Comparison of ENCODE assay signal across 8 mouse cellular contexts in genomic region chr10:122931193-122931832, GRCm38 (mm10).
DNase-seq lines count a peak whose midpoint lies in the region; ATAC-seq lines count a peak whose summit lies in the region.
"Had no signal": no experiment of that assay in that cellular context is flagged by ENCODE, and none has a peak within 500 bp of the region (broad histone marks: within the 10 kb centered on the region; RNA-seq: fewer than 3 reads in every experiment).

No protein-coding gene starts in this region.

- intact Hi-C loops in gastrocnemius, postnatal 14 days (cut with DNase I; ENCODE audit: low total_unique reads): no loop called here
- intact Hi-C loops in left cerebral cortex, postnatal 4 days (cut with DNase I): no loop called here

- H3K36me3 ChIP-seq in neural tube, embryonic 12.5 days: no peaks in the 10 kb centered on the region
- H3K36me3 ChIP-seq: liver, embryonic 15.5 days had no signal

- 0 out of 2 replicates have a peak, but pooled peaks cover 4% of the 10 kb centered on the region for H3K27me3 ChIP-seq in neural tube, embryonic 12.5 days (replicated peaks)
- H3K27me3 ChIP-seq: liver, embryonic 15.5 days had no signal

- no peak overlapping the region for H3K9ac ChIP-seq in neural tube, embryonic 12.5 days
- H3K9ac ChIP-seq: liver, embryonic 15.5 days had no signal

- peaks cover 38% of the 10 kb centered on the region for H3K4me1 ChIP-seq in neural tube, embryonic 12.5 days

- peak overlapping the region; percentile 47 for H3K27ac ChIP-seq in neural tube, embryonic 12.5 days
- H3K27ac ChIP-seq: liver, embryonic 15.5 days had no signal

- 11% methylated on average over 13 of the region's 13 CpGs for WGBS in neural tube, embryonic 12.5 days

- H3K9me3 ChIP-seq in neural tube, embryonic 12.5 days: no peaks in the 10 kb centered on the region
- H3K9me3 ChIP-seq: liver, embryonic 15.5 days had no signal

- ATAC-seq in neural tube, embryonic 12.5 days (ENCODE audit: low FRiP score, low read depth): peak; percentile 69

- peak overlapping the region; percentile 17 for H3K4me2 ChIP-seq in neural tube, embryonic 12.5 days (replicated peaks)
- H3K4me2 ChIP-seq: liver, embryonic 15.5 days had no signal

- H3K4me3 ChIP-seq in neural tube, embryonic 12.5 days: no peak overlapping the region
- H3K4me3 ChIP-seq: liver, embryonic 15.5 days had no signal

- DNase-seq in cerebellum, adult 11 months: peak; percentile 42
- peak; percentile 68 for DNase-seq in embryo, embryonic 10.5 days (ENCODE audit: low spot score)
- peak; percentile 79 for DNase-seq in gastrocnemius, postnatal 14 days
- DNase-seq in kidney, adult 18-20 months: peak; percentile 48
- DNase-seq in left cerebral cortex, postnatal 4 days: peak; percentile 74
- DNase-seq in spleen, postnatal 14 days (ENCODE audit: low spot score in 2 of 2): no peak

Comparison
In these comparisons a context has a peak if more than half of its experiments do, and no peak if none do; other contexts are left out.
1. DNase-seq: peak in cerebellum, adult 11 months (single experiment), embryo, embryonic 10.5 days (single experiment), gastrocnemius, postnatal 14 days (single experiment), kidney, adult 18-20 months (single experiment) and left cerebral cortex, postnatal 4 days (single experiment); none in spleen, postnatal 14 days (0 of 2).